In the genomic region with DNA sequence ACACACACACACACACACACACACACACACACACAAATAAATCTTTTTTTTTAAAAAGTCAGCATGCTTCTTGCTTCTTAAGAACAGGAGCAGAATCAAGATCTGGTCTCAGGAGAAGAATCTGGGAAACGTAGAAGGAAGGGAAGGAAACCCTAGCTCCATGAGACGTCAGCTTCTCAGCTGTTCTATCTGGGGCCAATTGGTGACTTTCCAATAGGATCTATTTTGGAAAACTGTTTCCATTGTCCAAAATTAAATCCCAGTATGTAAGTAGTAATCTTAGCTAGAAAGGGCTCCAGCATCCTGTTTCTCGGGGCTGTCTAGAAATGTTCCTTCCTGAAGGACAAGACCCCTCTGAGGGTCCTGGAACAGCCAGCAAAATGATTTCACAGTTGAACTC, we compare ENCODE assay signal across 23 mouse cellular contexts.
DNase-seq lines count a peak whose midpoint lies in the region; ATAC-seq and TF ChIP-seq lines count a peak whose summit lies in the region.
"Had no signal": no experiment of that assay in that cellular context is flagged by ENCODE, and none has a peak within 500 bp of the region (broad histone marks: within the 10 kb centered on the region; RNA-seq: fewer than 3 reads in every experiment).

No protein-coding gene starts in this region.

- H3K4me3 ChIP-seq in gastrocnemius, adult 2 months: no peak overlapping the region
- H3K4me3 ChIP-seq in heart, embryonic 12.5 days: no peak overlapping the region
- H3K4me3 ChIP-seq: embryonic facial prominence, embryonic 13.5 days; forebrain, embryonic 10.5 days; forebrain, embryonic 13.5 days; heart, embryonic 13.5 days; hindbrain, embryonic 12.5 days; hindbrain, embryonic 15.5 days had no signal

- H3K9ac ChIP-seq in heart, embryonic 12.5 days: no peak overlapping the region
- H3K9ac ChIP-seq: embryonic facial prominence, embryonic 13.5 days; forebrain, embryonic 13.5 days; heart, embryonic 13.5 days; hindbrain, embryonic 12.5 days; hindbrain, embryonic 15.5 days had no signal

- no peaks in the 10 kb centered on the region for H3K4me1 ChIP-seq in heart, embryonic 12.5 days (replicated peaks)
- H3K4me1 ChIP-seq: embryonic facial prominence, embryonic 13.5 days; forebrain, embryonic 10.5 days; forebrain, embryonic 13.5 days; heart, embryonic 13.5 days; hindbrain, embryonic 12.5 days; hindbrain, embryonic 15.5 days had no signal

- ATAC-seq in heart, embryonic 12.5 days (ENCODE audit: insufficient number of reproducible peaks, low FRiP score): no peak
- ATAC-seq: CD4-positive, CD25-positive, alpha-beta regulatory T cell, adult 4 months; forebrain, embryonic 13.5 days; forebrain, embryonic 16.5 days; intestine, postnatal 0 days had no signal

- no peaks in the 10 kb centered on the region for H3K27me3 ChIP-seq in heart, embryonic 12.5 days (replicated peaks)
- H3K27me3 ChIP-seq: embryonic facial prominence, embryonic 13.5 days; forebrain, embryonic 13.5 days; heart, embryonic 13.5 days; hindbrain, embryonic 12.5 days; hindbrain, embryonic 15.5 days had no signal

- WGBS in heart, embryonic 12.5 days: 65% methylated on average over 3 of the region's 3 CpGs

- intact Hi-C loops in gastrocnemius, adult 2 months (cut with DNase I): no loop called here
- intact Hi-C loops in heart, postnatal 10 days (cut with DNase I): no loop called here

- H3K27ac ChIP-seq in gastrocnemius, adult 2 months: peak overlapping the region; percentile 66
- H3K27ac ChIP-seq in heart, embryonic 12.5 days (ENCODE audit: poor library complexity, severe bottlenecking): no peak overlapping the region
- H3K27ac ChIP-seq: embryonic facial prominence, embryonic 13.5 days; forebrain, embryonic 10.5 days; forebrain, embryonic 13.5 days; heart, embryonic 13.5 days; hindbrain, embryonic 12.5 days; hindbrain, embryonic 15.5 days had no signal

- H3K36me3 ChIP-seq in heart, embryonic 12.5 days: no peaks in the 10 kb centered on the region
- H3K36me3 ChIP-seq: embryonic facial prominence, embryonic 13.5 days; forebrain, embryonic 10.5 days; heart, embryonic 13.5 days; hindbrain, embryonic 12.5 days; hindbrain, embryonic 15.5 days had no signal

- no peaks in the 10 kb centered on the region for H3K9me3 ChIP-seq in heart, embryonic 12.5 days (replicated peaks)
- H3K9me3 ChIP-seq: embryonic facial prominence, embryonic 13.5 days; forebrain, embryonic 10.5 days; forebrain, embryonic 13.5 days; heart, embryonic 13.5 days; hindbrain, embryonic 12.5 days; hindbrain, embryonic 15.5 days had no signal

- DNase-seq in gastrocnemius, adult 2 months: no peak
- DNase-seq in gastrocnemius, postnatal 25 days: no peak
- DNase-seq in heart, adult 8-10 months (ENCODE audit: low spot score): peak; percentile 46
- no peak for DNase-seq in heart, postnatal 4 days
- peak; percentile 36 to 41 for DNase-seq in heart, postnatal 10 days
- DNase-seq in left cerebral cortex, adult 18-20 months (ENCODE audit: low spot score in 2 of 2): no peak
- DNase-seq: adrenal gland, adult 2 months; adrenal gland, postnatal 14 days; cerebellum, adult 11 months; cerebellum, adult 2 months; cerebellum, adult 9-11 months; cerebellum, postnatal 25 days; kidney, adult 2 months had no signal

- TF ChIP-seq CTCF in gastrocnemius, adult 2 months (IDR thresholded peaks at IDR 0.05): no peak

- no peak overlapping the region for H3K4me2 ChIP-seq in heart, embryonic 12.5 days
- H3K4me2 ChIP-seq: embryonic facial prominence, embryonic 13.5 days; forebrain, embryonic 13.5 days; heart, embryonic 13.5 days; hindbrain, embryonic 12.5 days; hindbrain, embryonic 15.5 days had no signal

Comparison
In these comparisons a context has a peak if more than half of its experiments do, and no peak if none do; other contexts are left out.
1. DNase-seq: peak in heart, adult 8-10 months (single experiment) and heart, postnatal 10 days (2 of 2); none in gastrocnemius, adult 2 months (single experiment), gastrocnemius, postnatal 25 days (single experiment), heart, postnatal 4 days (single experiment) and left cerebral cortex, adult 18-20 months (0 of 2).